Mouse (Mus musculus): ENCODE measurements around the gene Psmb10. TPM values are rescaled to one million over a fixed set of nuclear protein-coding genes. Genes with fewer than 3 reads are reported as not detected.

Psmb10 gene
- polyA plus RNA-seq, 2 experiments, result 51.8 to 61.5 TPM

GRCm38 (mm10) chr8:105956556-105956955 lies 18.3 kb upstream of the Psmb10 start:
- Histone ChIP-seq H3K4me3 (ENCODE audit: insufficient read depth in 1 of 2, low read depth in 2 of 2, low read length in 2 of 2) (no peak overlapping the region), H3K36me3 (replicated peaks; ENCODE audit: control insufficient read depth, insufficient read depth, low read depth) (peaks cover 12% of the 10 kb centered on the region), H3K9ac (replicated peaks) (no peak overlapping the region), H3K27ac (no peak overlapping the region), H3K27me3 (ENCODE audit: control insufficient read depth, insufficient read depth, low read length) (no peaks in the 10 kb centered on the region), H3K4me2 (ENCODE audit: low read depth) (no peak overlapping the region), H3K9me3 (ENCODE audit: control insufficient read depth, low read length) (no peaks in the 10 kb centered on the region), H3K4me1 (replicated peaks; ENCODE audit: control insufficient read depth in 2 of 2, insufficient read depth in 2 of 2, low read length in 1 of 2) (peaks cover 0 to 8% of the 10 kb centered on the region in 2 experiments; a peak in 3 of 4 replicates)
- ATAC-seq (ENCODE audit: insufficient read depth) (no peak), DNase-seq (ENCODE audit: low read depth in 3 of 3, low spot score in 3 of 3) (no peak)
- WGBS (ENCODE audit: insufficient replicate concordance), result 86% methylated on average over 4 of the region's 4 CpGs
- TF ChIP-seq EP300 (IDR thresholded peaks at IDR 0.05; ENCODE audit: low read depth) (no peak), CTCF (IDR thresholded peaks at IDR 0.05; ENCODE audit: low read depth) (no peak)

- ATAC-seq (ENCODE audit: insufficient read depth), result no peak
- no peak overlapping the region for H3K4me3 ChIP-seq (ENCODE audit: insufficient read depth in 1 of 2, low read depth in 2 of 2, low read length in 2 of 2)
- no peaks in the 10 kb centered on the region for H3K27me3 ChIP-seq (ENCODE audit: control insufficient read depth, insufficient read depth, low read length)
- H3K27ac ChIP-seq, result no peak overlapping the region
- 65% methylated on average over 7 of the region's 7 CpGs for WGBS (ENCODE audit: insufficient replicate concordance)
- TF ChIP-seq EP300 (IDR thresholded peaks at IDR 0.05; ENCODE audit: low read depth) (no peak), CTCF (IDR thresholded peaks at IDR 0.05; ENCODE audit: low read depth) (no peak)
- H3K36me3 ChIP-seq (replicated peaks; ENCODE audit: control insufficient read depth, insufficient read depth, low read depth), result peaks cover 17% of the 10 kb centered on the region
- H3K9ac ChIP-seq (replicated peaks), result no peak overlapping the region
- no peak for DNase-seq (ENCODE audit: low read depth in 3 of 3, low spot score in 3 of 3)
- H3K9me3 ChIP-seq (ENCODE audit: control insufficient read depth, low read length), result no peaks in the 10 kb centered on the region
- no peaks in the 10 kb centered on the region for H3K4me1 ChIP-seq (replicated peaks; ENCODE audit: control insufficient read depth in 2 of 2, insufficient read depth in 2 of 2, low read length in 1 of 2)
- no peak overlapping the region for H3K4me2 ChIP-seq (ENCODE audit: low read depth)
Observed at GRCm38 (mm10) chr8:105951057-105951659, 12.9 kb upstream of the Psmb10 start.

GRCm38 (mm10) chr8:105949350-105949749 lies 11.1 kb upstream of the Psmb10 start:
- no peak for ATAC-seq (ENCODE audit: insufficient read depth)
- peaks cover 18% of the 10 kb centered on the region for H3K36me3 ChIP-seq (replicated peaks; ENCODE audit: control insufficient read depth, insufficient read depth, low read depth)
- WGBS (ENCODE audit: insufficient replicate concordance), result 80% methylated on average over 10 of the region's 10 CpGs

GRCm38 (mm10) chr8:105943321-105943739 lies 5.1 kb upstream of the Psmb10 start, which contains the start of gene Lcat:
Gene Lcat, minus strand, starts transcription at chr8:105943382.
- H3K4me1 ChIP-seq (replicated peaks; ENCODE audit: control insufficient read depth in 2 of 2, insufficient read depth in 2 of 2, low read length in 1 of 2), result peaks cover 2 to 4% of the 10 kb centered on the region in 2 experiments; a peak in 3 of 4 replicates
- 59% methylated on average over 8 of the region's 8 CpGs for WGBS (ENCODE audit: insufficient replicate concordance)
- no peaks in the 10 kb centered on the region for H3K9me3 ChIP-seq (ENCODE audit: control insufficient read depth, low read length)
- H3K4me2 ChIP-seq (ENCODE audit: low read depth), result peak within 1 kb of the TSS; percentile 48
- DNase-seq (ENCODE audit: low read depth in 3 of 3, low spot score in 3 of 3), result no peak
- H3K4me3 ChIP-seq (ENCODE audit: insufficient read depth in 1 of 2, low read depth in 2 of 2, low read length in 2 of 2), result peak within 1 kb of the TSS; percentile 41 to 52
- TF ChIP-seq EP300 (IDR thresholded peaks at IDR 0.05; ENCODE audit: low read depth) (no peak), CTCF (IDR thresholded peaks at IDR 0.05; ENCODE audit: low read depth) (no peak)
- H3K27me3 ChIP-seq (ENCODE audit: control insufficient read depth, insufficient read depth, low read length), result no peaks in the 10 kb centered on the region
- ATAC-seq (ENCODE audit: insufficient read depth), result peak; percentile 62
- no peak within 1 kb of the TSS for H3K27ac ChIP-seq
- peaks cover 20% of the 10 kb centered on the region; the same call in 1 of the 2 replicates for H3K36me3 ChIP-seq (replicated peaks; ENCODE audit: control insufficient read depth, insufficient read depth, low read depth)
- H3K9ac ChIP-seq (replicated peaks), result no peak within 1 kb of the TSS

More at GRCm38 (mm10) chr8:105949350-105949749, 11.1 kb upstream of the Psmb10 start:
- TF ChIP-seq EP300 (IDR thresholded peaks at IDR 0.05; ENCODE audit: low read depth), result no peak
- TF ChIP-seq CTCF (IDR thresholded peaks at IDR 0.05; ENCODE audit: low read depth), result no peak
- Histone ChIP-seq H3K9me3 (ENCODE audit: control insufficient read depth, low read length) (no peaks in the 10 kb centered on the region), H3K9ac (replicated peaks) (no peak overlapping the region), H3K4me3 (ENCODE audit: insufficient read depth in 1 of 2, low read depth in 2 of 2, low read length in 2 of 2) (no peak overlapping the region), H3K27ac (no peak overlapping the region), H3K27me3 (ENCODE audit: control insufficient read depth, insufficient read depth, low read length) (no peaks in the 10 kb centered on the region), H3K4me1 (replicated peaks; ENCODE audit: control insufficient read depth in 2 of 2, insufficient read depth in 2 of 2, low read length in 1 of 2) (no peaks in the 10 kb centered on the region), H3K4me2 (ENCODE audit: low read depth) (no peak overlapping the region)
- no peak for DNase-seq (ENCODE audit: low read depth in 3 of 3, low spot score in 3 of 3)

- Histone ChIP-seq H3K4me1 (replicated peaks; ENCODE audit: control insufficient read depth in 2 of 2, insufficient read depth in 2 of 2, low read length in 1 of 2) (peaks cover 5 to 7% of the 10 kb centered on the region in 2 experiments), H3K27ac (no peak overlapping the region), H3K27me3 (ENCODE audit: control insufficient read depth, insufficient read depth, low read length) (no peaks in the 10 kb centered on the region), H3K4me2 (ENCODE audit: low read depth) (peak overlapping the region; percentile 48), H3K36me3 (replicated peaks; ENCODE audit: control insufficient read depth, insufficient read depth, low read depth) (peaks cover 17% of the 10 kb centered on the region; the same call in 1 of the 2 replicates), H3K4me3 (ENCODE audit: insufficient read depth in 1 of 2, low read depth in 2 of 2, low read length in 2 of 2) (peak overlapping the region; percentile 41 to 52), H3K9me3 (ENCODE audit: control insufficient read depth, low read length) (no peaks in the 10 kb centered on the region), H3K9ac (replicated peaks) (no peak overlapping the region)
- TF ChIP-seq CTCF (IDR thresholded peaks at IDR 0.05; ENCODE audit: low read depth) (no peak), EP300 (IDR thresholded peaks at IDR 0.05; ENCODE audit: low read depth) (no peak)
- no peak for DNase-seq (ENCODE audit: low read depth in 3 of 3, low spot score in 3 of 3)
- 92% methylated on average over 5 of the region's 5 CpGs for WGBS (ENCODE audit: insufficient replicate concordance)
- peak; percentile 34; the same call in 1 of the 2 replicates for ATAC-seq (ENCODE audit: insufficient read depth)
Observed at GRCm38 (mm10) chr8:105942542-105942941, 4.3 kb upstream of the Psmb10 start.
